Mouse (Mus musculus) embryonic facial prominence, embryonic 13.5 days (tissue): ENCODE measurements around the gene Rad51b. TPM values are rescaled to one million over a fixed set of nuclear protein-coding genes. Genes with fewer than 3 reads are reported as not detected.

Experiments
- ATAC-seq: fragments of 200-750 bp; cut with Nextera tagmentation; 2 replicates; pipeline ENCODE4 v1.8.0; 2017; ENCODE audit warnings: low read depth; ENCODE audit not compliant: insufficient number of reproducible peaks, insufficient read depth, low FRiP score, low TSS enrichment
- H3K27ac ChIP-seq: fragments of 300-500 bp; sonication (generic); 2 replicates; pipeline ENCODE4 v1.5.1; 2015; ENCODE audit warnings: moderate library complexity, mild to moderate bottlenecking, inconsistent platforms
- H3K27me3 ChIP-seq: fragments of 300-500 bp; sonication (generic); 2 replicates; pipeline ENCODE4 v1.6.1; 2015; ENCODE audit warnings: mild to moderate bottlenecking, inconsistent platforms
- H3K36me3 ChIP-seq: fragments of 300-500 bp; sonication (generic); 2 replicates; pipeline ENCODE4 v1.6.1; 2015; ENCODE audit warnings: mild to moderate bottlenecking, inconsistent platforms
- H3K4me1 ChIP-seq: fragments of 300-500 bp; sonication (generic); 2 replicates; pipeline ENCODE4 v1.6.1; 2015; ENCODE audit warnings: inconsistent platforms
- H3K4me2 ChIP-seq: fragments of 300-500 bp; sonication (generic); 2 replicates; pipeline ENCODE4 v1.6.1; 2015; ENCODE audit warnings: moderate library complexity, mild to moderate bottlenecking, inconsistent platforms
- H3K4me3 ChIP-seq: fragments of 300-500 bp; sonication (generic); 2 replicates; pipeline ENCODE4 v1.5.1; 2015; ENCODE audit warnings: mild to moderate bottlenecking, inconsistent platforms
- H3K9ac ChIP-seq: fragments of 300-500 bp; sonication (generic); 2 replicates; pipeline ENCODE4 v1.6.1; 2015; ENCODE audit warnings: mild to moderate bottlenecking, inconsistent platforms
- H3K9me3 ChIP-seq: fragments of 300-500 bp; sonication (generic); 2 replicates; pipeline ENCODE4 v1.6.1; 2016; ENCODE audit warnings: inconsistent platforms
- whole genome bisulfite sequencing: fragments of 180-500 bp; shearing (Covaris S2); methylation state at CpG from one replicate; pipeline ENCODE4 v1.1.7; 2015; ENCODE audit warnings: mixed read lengths; 5-methylcytosine and 5-hydroxymethylcytosine counted together
- polyA plus RNA-seq: library from polyadenylated mRNA; unstranded; fragments of >200 nt; fragmentation: Nextera tagmentation; extraction: Ambion mirVana; gene quantifications from 2 replicates; pipeline ENCODE4 v1.2.1, GENCODE M21; 2015

Rad51b gene
- polyA plus RNA-seq, 1 experiment from 2014 or later = 8.8 TPM

DNA sequence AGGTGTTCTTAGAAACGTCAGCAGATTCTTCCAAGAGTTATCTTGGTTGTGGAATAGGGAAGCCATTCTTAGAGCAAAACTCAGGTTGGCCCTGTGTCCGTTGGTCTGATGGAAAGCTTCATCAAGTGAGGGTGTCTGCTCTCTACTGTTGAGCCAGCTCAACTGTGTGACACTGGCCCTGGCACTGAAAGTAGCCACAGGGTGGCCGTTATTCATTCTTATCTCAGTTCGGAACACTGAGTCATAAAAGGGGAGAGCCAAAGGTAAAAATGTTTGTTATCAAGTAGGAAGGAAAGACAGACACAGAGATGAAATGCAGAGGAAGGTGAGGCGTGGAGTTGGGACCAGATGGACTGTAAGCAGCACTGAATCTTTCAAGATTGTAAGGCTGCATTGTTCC lies 379.8 kb downstream of the Rad51b start:
- Histone ChIP-seq H3K27ac (peak overlapping the region; percentile 92), H3K27me3 (no peaks in the 10 kb centered on the region), H3K9ac (no peak overlapping the region), H3K4me1 (peaks cover 64% of the 10 kb centered on the region), H3K4me3 (no peak overlapping the region), H3K36me3 (no peaks in the 10 kb centered on the region), H3K4me2 (no peak overlapping the region), H3K9me3 (no peaks in the 10 kb centered on the region)
- ATAC-seq = no peak
- 74% methylated on average over 5 of the region's 5 CpGs for WGBS

DNA sequence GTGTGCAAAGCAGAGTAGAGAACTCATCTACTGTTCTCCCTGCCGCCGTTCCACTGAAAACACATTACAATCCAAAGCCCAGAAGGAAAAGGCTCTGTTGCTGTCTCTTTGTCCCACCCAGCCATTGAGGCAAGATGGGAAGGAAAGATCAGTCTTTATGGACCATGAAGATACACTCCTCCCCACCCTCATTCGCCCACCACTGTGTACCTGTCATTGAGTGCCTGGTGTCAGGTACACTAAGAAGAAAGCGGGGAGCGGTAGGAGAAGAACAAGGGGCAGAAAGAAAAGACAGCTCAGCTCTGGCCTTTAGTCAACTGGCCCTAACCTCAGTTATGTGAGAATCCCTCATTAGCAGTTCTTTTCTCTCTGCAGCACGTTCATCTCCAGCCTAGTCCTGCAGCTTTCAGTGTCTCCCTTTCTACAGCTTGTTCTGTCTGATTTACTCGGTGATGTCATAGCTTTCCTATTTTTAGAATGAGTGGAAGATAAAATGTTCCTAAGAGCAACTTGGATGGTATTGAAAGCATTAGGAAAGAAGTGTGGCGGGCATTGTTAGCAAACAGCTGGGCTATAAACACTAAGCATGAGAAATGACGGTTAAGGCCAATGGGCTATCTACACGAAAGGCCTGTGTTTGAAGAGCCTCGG lies 382.3 kb downstream of the Rad51b start:
- Histone ChIP-seq H3K4me1 (peaks cover 77% of the 10 kb centered on the region), H3K4me3 (no peak overlapping the region)
- 77% methylated on average over 11 of the region's 11 CpGs for WGBS

DNA sequence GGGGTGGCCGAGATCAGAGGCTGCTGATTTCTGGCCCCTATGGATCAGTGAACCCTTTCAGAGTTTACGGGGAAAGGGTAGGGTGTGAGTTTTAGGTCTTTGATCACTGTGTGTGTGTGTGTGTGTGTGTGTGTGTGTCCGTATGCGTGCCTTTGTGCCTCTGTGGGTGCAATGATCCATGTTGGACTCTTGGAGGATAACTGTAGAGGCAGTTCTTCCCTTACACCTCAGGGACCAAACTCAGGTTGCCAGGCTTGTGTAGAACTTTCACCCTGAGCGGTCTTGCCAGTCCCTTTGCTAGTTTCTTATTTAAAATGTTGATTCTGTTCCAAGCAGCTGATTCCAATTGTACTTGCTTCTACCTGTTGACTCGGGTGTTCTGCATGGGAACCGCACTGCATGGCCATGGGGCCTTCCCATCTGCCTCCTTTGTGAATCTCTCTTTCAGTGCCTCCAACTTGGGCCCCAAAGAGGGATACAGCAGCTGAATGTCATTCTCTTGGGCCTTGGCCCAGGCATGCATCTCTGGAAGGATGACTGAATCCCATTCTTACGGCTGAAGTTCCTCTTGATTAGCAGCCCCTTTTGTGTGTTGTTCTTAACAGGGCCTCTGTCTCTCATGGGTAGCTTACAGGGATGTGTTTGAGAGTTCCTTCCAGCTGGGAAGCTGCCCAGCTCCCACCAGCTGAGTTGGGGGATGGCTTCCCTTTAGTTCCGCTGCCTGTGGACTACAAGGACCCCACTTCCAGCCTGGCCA lies 383.0 kb downstream of the Rad51b start:
- Histone ChIP-seq H3K4me2 (no peak overlapping the region), H3K9ac (no peak overlapping the region), H3K9me3 (no peaks in the 10 kb centered on the region), H3K4me1 (peaks cover 70% of the 10 kb centered on the region), H3K4me3 (no peak overlapping the region), H3K27ac (peak overlapping the region; percentile 78), H3K27me3 (no peaks in the 10 kb centered on the region), H3K36me3 (no peaks in the 10 kb centered on the region)
- no peak for ATAC-seq
- 61% methylated on average over 9 of the region's 9 CpGs for WGBS

More for the DNA sequence above, 382.3 kb downstream of the Rad51b start:
- no peak overlapping the region for H3K4me2 ChIP-seq
- ATAC-seq = no peak
- H3K36me3 ChIP-seq = no peaks in the 10 kb centered on the region
- H3K27ac ChIP-seq = peak overlapping the region; percentile 78
- no peak overlapping the region for H3K9ac ChIP-seq
- no peaks in the 10 kb centered on the region for H3K9me3 ChIP-seq
- no peaks in the 10 kb centered on the region for H3K27me3 ChIP-seq

DNA sequence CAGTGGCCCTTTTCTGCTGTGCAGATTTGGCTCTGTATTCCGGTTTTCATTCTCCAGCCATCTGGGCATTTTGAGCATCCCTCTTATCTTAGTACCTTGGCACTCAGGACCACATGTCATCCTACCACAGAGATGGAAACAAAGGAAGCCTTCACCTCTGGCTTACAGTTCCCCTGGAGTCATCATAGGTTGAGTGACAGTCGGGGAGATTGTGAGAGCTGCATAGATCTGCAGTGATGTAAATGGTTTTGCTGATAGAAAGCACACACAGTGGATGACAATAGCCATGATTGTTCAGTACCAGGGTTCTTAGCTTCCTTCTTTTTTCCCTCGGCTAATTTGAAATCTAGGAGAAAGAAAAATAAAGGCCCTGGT lies 383.6 kb downstream of the Rad51b start:
- H3K27me3 ChIP-seq = no peaks in the 10 kb centered on the region
- H3K36me3 ChIP-seq = no peaks in the 10 kb centered on the region
- peak overlapping the region; percentile 78 for H3K27ac ChIP-seq
- no peak overlapping the region for H3K4me2 ChIP-seq
- H3K9me3 ChIP-seq = no peaks in the 10 kb centered on the region
- ATAC-seq = no peak
- H3K4me3 ChIP-seq = no peak overlapping the region
- no peak overlapping the region for H3K9ac ChIP-seq
- 38% methylated on average over 3 of the region's 3 CpGs for WGBS
- H3K4me1 ChIP-seq = peaks cover 64% of the 10 kb centered on the region

DNA sequence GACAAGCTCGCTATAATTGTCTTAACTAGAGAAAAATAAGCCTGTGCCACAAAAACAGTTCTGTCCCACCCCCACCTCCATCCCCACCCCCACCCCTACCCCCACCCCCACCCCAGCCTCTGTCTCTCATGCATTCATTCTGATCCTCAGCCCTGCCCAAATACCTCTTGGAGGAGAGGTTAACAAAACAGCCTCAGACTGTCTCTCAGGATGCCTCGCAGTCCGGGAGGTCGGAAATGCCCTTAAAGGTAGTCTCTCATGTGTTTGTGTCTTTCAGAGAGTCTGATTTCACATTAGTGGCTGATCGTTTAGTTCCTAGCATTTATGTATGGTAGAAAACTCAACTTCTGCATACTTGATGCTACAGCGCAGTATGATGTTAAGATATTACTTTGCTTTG lies 384.5 kb downstream of the Rad51b start:
- peaks cover 60% of the 10 kb centered on the region for H3K4me1 ChIP-seq
- no peak for ATAC-seq
- H3K4me2 ChIP-seq = no peak overlapping the region
- no peaks in the 10 kb centered on the region for H3K36me3 ChIP-seq
- no peaks in the 10 kb centered on the region for H3K9me3 ChIP-seq
- H3K4me3 ChIP-seq = no peak overlapping the region
- H3K27me3 ChIP-seq = no peaks in the 10 kb centered on the region
- WGBS = 40% methylated on average over 6 of the region's 6 CpGs
- H3K27ac ChIP-seq = no peak overlapping the region
- H3K9ac ChIP-seq = no peak overlapping the region

DNA sequence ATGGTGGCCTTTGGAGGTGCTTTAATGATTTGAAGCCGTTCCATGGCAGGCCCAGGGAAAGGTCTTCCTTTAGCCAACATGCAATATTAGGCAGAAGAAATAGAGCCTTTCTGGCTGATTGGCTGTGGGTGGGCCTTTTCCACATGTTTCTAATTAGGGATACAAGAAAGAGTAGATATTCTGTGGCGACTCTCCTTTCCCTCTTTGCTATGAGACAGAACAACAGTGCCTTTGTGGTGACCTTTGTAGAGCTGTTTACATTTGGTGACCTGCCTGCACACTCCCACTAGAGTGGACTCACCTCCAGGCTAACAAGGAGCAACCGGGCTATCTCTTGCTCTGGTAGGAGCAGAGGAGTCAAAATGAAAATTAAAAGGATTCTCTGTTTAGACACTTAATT lies 386.3 kb downstream of the Rad51b start:
- Histone ChIP-seq H3K4me3 (no peak overlapping the region), H3K4me1 (peaks cover 71% of the 10 kb centered on the region), H3K9ac (no peak overlapping the region), H3K36me3 (no peaks in the 10 kb centered on the region), H3K27ac (peak overlapping the region; percentile 57), H3K9me3 (no peaks in the 10 kb centered on the region), H3K27me3 (no peaks in the 10 kb centered on the region), H3K4me2 (no peak overlapping the region)
- WGBS = 20% methylated on average over 3 of the region's 3 CpGs
- no peak for ATAC-seq

DNA sequence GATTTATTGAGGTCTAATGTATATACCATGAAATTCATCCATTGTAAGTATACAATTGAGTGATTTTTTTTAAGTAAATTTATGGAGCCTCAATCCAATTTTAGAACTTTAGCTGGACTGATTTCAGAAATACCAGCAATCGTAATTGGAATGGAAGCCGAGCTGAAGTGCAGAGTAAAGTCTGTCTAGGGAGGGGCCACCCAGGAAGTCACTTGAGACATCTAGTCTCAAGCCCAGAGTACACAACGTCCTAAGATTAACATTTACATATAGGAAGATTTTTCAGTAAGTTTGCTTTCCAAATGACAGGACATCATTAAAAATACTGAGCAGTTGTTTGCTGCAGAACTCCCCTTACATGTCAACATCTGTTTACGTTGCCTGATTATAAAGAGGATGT lies 386.7 kb downstream of the Rad51b start:
- Histone ChIP-seq H3K4me1 (peaks cover 71% of the 10 kb centered on the region), H3K9ac (no peak overlapping the region), H3K4me2 (no peak overlapping the region), H3K4me3 (no peak overlapping the region), H3K36me3 (no peaks in the 10 kb centered on the region), H3K27ac (peak overlapping the region; percentile 63), H3K9me3 (no peaks in the 10 kb centered on the region), H3K27me3 (no peaks in the 10 kb centered on the region)
- ATAC-seq = no peak
- 38% methylated on average over 4 of the region's 4 CpGs for WGBS

DNA sequence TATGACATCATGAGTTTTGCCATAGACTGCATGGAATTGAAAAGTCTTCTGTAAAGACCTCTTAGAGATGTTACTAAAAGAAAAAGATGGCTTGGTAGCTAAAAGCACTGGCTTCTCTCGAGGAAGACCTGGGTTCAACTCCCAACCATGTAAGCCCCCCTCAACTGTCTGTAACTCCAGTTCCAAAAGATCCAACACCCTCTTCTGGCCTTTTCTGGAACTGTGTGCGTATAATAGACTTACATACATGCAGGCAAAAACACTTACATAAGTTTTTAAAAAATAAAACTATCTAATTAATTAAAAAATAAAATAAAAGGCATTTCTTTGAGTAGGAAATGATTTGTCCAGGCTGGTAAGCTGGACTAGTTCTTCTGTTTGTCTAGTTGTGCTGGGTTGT lies 387.3 kb downstream of the Rad51b start:
- Histone ChIP-seq H3K27me3 (no peaks in the 10 kb centered on the region), H3K4me1 (peaks cover 67% of the 10 kb centered on the region), H3K4me3 (no peak overlapping the region), H3K27ac (peak overlapping the region; percentile 63), H3K9ac (no peak overlapping the region), H3K36me3 (no peaks in the 10 kb centered on the region), H3K9me3 (no peaks in the 10 kb centered on the region), H3K4me2 (no peak overlapping the region)
- ATAC-seq = no peak
- 79% methylated on average over 2 of the region's 2 CpGs for WGBS

DNA sequence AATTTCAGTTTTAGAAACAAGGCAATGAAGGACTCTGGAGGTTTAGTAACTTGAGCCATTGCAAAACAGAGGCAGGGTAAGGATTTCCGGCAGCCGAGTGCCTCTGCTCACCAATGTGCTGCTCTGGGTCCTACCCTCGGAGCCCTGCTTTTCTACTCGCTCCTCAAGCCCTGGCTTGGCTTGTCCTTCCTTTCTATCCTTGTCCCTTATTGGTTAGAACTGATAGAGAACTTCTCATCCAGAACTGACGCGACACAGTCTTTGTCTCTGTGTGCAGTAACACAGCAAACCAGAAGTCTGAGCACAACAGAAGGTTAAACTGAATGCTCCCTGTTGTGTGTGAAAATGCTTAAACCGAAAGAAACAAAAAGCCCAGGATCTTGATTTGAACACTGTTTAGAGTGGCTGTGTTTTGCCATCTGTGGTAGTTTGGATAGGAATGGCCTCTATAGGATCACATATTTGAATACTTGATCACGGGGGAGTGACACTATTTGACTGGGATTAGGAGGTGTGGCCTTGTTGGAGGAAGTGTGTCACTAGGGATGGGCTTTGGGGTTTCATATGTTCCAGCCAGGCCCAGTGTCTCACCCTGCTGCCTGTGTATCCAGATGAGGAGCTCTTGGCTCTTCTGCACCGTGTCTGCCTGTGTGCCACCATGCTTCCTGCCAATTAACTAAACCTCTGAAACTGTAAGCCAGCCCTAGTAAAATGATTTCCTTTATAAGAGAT lies 389.7 kb downstream of the Rad51b start:
- Histone ChIP-seq H3K4me2 (no peak overlapping the region), H3K27ac (peak overlapping the region; percentile 48), H3K9ac (no peak overlapping the region), H3K27me3 (no peaks in the 10 kb centered on the region), H3K4me1 (peaks cover 45% of the 10 kb centered on the region), H3K4me3 (no peak overlapping the region), H3K9me3 (no peaks in the 10 kb centered on the region), H3K36me3 (no peaks in the 10 kb centered on the region)
- WGBS = 50% methylated on average over 9 of the region's 9 CpGs
- ATAC-seq = no peak

DNA sequence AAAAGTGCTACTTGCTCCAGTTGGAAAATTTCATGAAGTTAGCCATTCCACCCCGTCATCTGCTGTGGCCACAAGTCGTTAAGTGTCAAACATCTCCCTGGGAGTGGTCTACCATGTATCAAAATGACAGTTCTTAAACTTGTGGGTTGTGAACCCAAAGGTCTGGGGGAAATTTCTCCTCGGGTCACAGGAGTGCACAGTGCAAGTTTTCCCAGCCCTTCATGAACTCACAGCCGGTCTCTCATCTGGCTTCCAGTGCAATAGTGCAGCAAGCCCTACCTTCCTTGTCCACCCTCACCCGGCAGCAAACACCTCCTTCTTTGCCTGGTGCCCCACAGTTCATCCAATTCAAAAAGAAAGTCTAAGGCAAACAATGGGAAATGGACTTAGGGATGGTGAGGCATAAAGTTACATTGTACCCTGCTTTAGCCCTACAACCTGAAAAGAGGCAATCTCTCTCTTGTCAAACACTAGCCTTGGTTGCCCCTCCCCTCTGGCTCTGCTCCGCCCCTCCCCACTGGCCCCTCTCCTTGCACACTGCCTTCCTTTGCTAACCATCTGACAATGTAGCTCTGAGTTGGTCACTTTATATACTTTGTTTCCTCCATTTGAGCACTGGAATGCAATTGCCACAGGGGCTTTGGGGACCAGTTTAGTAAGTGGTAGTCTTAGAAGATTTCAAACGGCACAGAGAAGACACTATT lies 390.8 kb downstream of the Rad51b start:
- ATAC-seq = no peak
- Histone ChIP-seq H3K36me3 (no peaks in the 10 kb centered on the region), H3K4me2 (no peak overlapping the region), H3K4me3 (no peak overlapping the region), H3K27me3 (no peaks in the 10 kb centered on the region), H3K27ac (no peak overlapping the region), H3K9me3 (no peaks in the 10 kb centered on the region), H3K9ac (no peak overlapping the region), H3K4me1 (peaks cover 36% of the 10 kb centered on the region)
- WGBS = 65% methylated on average over 7 of the region's 7 CpGs

DNA sequence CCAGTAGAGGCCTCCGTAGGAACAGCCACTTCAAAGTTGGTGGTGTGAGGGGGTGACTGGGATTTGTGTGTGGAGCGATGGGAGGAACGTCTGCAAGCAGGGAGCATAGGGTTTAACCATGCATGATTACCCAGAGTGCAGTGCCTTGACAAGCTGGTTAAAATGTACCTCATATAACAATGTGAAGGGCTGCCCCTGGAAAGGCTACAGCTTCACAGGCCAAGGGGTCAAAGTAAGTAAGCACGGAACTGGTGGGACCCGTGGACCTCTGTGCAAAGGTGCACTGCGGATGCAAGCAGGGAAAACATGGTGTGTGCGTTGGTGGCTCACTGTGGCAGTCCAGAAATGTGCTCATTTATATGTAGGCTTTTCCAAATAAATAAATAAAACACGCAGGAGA lies 392.2 kb downstream of the Rad51b start:
- no peak overlapping the region for H3K4me3 ChIP-seq
- H3K27me3 ChIP-seq = no peaks in the 10 kb centered on the region
- peaks cover 24% of the 10 kb centered on the region for H3K4me1 ChIP-seq
- ATAC-seq = no peak
- no peaks in the 10 kb centered on the region for H3K36me3 ChIP-seq
- H3K4me2 ChIP-seq = no peak overlapping the region
- no peak overlapping the region for H3K9ac ChIP-seq
- WGBS = 84% methylated on average over 8 of the region's 8 CpGs
- no peaks in the 10 kb centered on the region for H3K9me3 ChIP-seq
- H3K27ac ChIP-seq = no peak overlapping the region
